Mouse (Mus musculus) lung, embryonic 16.5 days (tissue): ENCODE results near the gene Myl12a. TPM values are rescaled to one million over a fixed set of nuclear protein-coding genes. Genes with fewer than 3 reads are reported as not detected.
"Not testable (repeated sequence)": the region's sequence is repeated elsewhere in the genome, so short reads cannot be mapped to it uniquely, and the experiment has no call there.

Experiments used
- ATAC-seq: fragments of 200-750 bp; cut with Nextera tagmentation; 2 replicates; pipeline ENCODE4 v1.8.0; 2017; ENCODE audit warnings: low read depth, mild to moderate bottlenecking, moderate library complexity
- H3K27ac ChIP-seq: fragments of 300-500 bp; sonication (generic); 2 replicates; pipeline ENCODE4 v1.5.1; 2014; ENCODE audit warnings: mild to moderate bottlenecking, control low read depth, low read length
- H3K27me3 ChIP-seq: fragments of 300-500 bp; sonication (generic); 2 replicates; pipeline ENCODE4 v1.6.1; 2014; ENCODE audit warnings: low read depth, low read length, mixed read lengths; ENCODE audit not compliant: control insufficient read depth, insufficient read depth
- H3K36me3 ChIP-seq: fragments of 300-500 bp; sonication (generic); 2 replicates; pipeline ENCODE4 v1.6.1; 2014; ENCODE audit warnings: low read length; ENCODE audit not compliant: control insufficient read depth, insufficient read depth
- H3K4me1 ChIP-seq: fragments of 300-500 bp; sonication (generic); replicated peaks from 2 replicates; pipeline ENCODE4 v1.6.1; 2014; ENCODE audit warnings: low read length, mixed read lengths; ENCODE audit not compliant: control insufficient read depth, insufficient read depth
- H3K4me2 ChIP-seq: fragments of 300-500 bp; sonication (generic); 2 replicates; pipeline ENCODE4 v1.6.1; 2014; ENCODE audit warnings: low read depth, low read length, control low read depth
- H3K4me3 ChIP-seq: fragments of 300-500 bp; sonication (generic); 2 replicates; pipeline ENCODE4 v1.5.1; 2014; ENCODE audit warnings: mild to moderate bottlenecking, low read length, control low read depth
- H3K9ac ChIP-seq: fragments of 300-500 bp; sonication (generic); 2 replicates; pipeline ENCODE4 v1.6.1; 2014; ENCODE audit warnings: low read length, control low read depth
- H3K9me3 ChIP-seq: fragments of 300-500 bp; sonication (generic); 2 replicates; pipeline ENCODE4 v1.6.1; 2016; ENCODE audit warnings: low read length; ENCODE audit not compliant: control insufficient read depth
- WGBS: fragments of 180-500 bp; shearing (Covaris S2); extraction: QIAGEN DNeasy Blood & Tissue Kit; methylation state at CpG from one replicate; pipeline ENCODE4 v1.1.7; 2014; 5-methylcytosine and 5-hydroxymethylcytosine counted together
- polyA plus RNA-seq: library from polyadenylated mRNA; unstranded; fragments of >200 nt; fragmentation: Nextera tagmentation; extraction: Ambion mirVana; gene quantifications from 2 replicates; pipeline ENCODE4 v1.2.1, GENCODE M21; 2015

Myl12a gene
- polyA plus RNA-seq, 1 experiment from 2014 or later: 738 TPM

- 0 out of 2 replicates have a peak overlapping the region, but pooled peaks have one; percentile 4 for H3K9ac ChIP-seq
- peak overlapping the region; percentile 52; the same call in 1 of the 2 replicates for H3K27ac ChIP-seq
- H3K9me3 ChIP-seq: no peaks in the 10 kb centered on the region
Observed at GRCm38 (mm10) chr17:70988337-70988767, 14.3 kb downstream of the Myl12a start.

DNA sequence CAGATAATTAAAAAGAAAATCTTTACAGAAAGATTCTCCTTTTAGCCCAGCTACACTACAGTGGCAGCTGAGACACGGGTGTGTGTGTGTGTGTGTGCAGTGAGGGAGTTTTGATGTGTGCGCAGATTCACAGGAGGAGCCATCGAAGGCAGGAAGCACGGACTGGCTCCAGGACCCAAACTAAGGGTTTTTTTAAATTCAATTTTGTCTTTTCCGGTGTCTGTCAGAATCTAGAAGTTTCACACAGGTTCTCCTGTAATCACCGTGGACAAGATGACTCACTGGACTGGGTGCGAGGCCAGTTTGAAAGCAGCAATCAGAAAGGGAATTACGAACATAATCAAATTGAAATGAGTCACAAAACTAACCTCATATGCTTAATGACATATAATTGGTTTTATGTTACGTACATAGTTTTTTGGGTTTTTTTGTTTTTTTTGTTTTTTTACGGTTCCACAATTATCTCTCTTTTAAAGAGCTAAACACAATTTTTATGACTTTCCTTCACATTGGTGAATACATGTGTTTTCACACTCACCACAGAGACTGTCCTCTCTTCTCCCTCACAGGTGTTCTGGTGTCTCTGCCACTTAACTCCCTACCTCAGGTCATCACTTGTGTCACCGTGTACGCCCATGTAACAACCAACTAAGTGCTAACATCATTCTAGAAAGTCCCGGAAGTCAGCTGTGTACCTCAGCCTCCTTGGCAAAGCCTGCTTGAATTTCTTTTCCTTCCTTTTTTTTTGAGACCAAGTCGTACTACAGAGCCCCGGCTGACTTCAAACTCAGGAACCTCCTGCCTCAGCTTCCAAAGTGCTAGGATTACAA lies 15.6 kb downstream of the Myl12a start:
- H3K4me3 ChIP-seq: no peak overlapping the region
- WGBS: 83% methylated on average over 15 of the region's 15 CpGs
- H3K9ac ChIP-seq: no peak overlapping the region
- H3K4me1 ChIP-seq: peaks cover 32% of the 10 kb centered on the region
- 0 out of 2 replicates have a peak overlapping the region, but pooled peaks have one; percentile 2 for H3K27ac ChIP-seq
- peaks cover 6% of the 10 kb centered on the region for H3K36me3 ChIP-seq
- no peak overlapping the region for H3K4me2 ChIP-seq
- H3K27me3 ChIP-seq: no peaks in the 10 kb centered on the region
- no peaks in the 10 kb centered on the region for H3K9me3 ChIP-seq
- ATAC-seq: no peak

More at GRCm38 (mm10) chr17:70988337-70988767, 14.3 kb downstream of the Myl12a start:
- Histone ChIP-seq H3K36me3 (peaks cover 7% of the 10 kb centered on the region; the same call in 1 of the 2 replicates), H3K4me3 (peak overlapping the region; percentile 21; the same call in 1 of the 2 replicates), H3K4me1 (peaks cover 42% of the 10 kb centered on the region), H3K27me3 (no peaks in the 10 kb centered on the region), H3K4me2 (peak overlapping the region; percentile 55)
- no peak for ATAC-seq
- 67% methylated on average over 12 of the region's 12 CpGs for WGBS

GRCm38 (mm10) chr17:70986355-70986740 lies 16.3 kb downstream of the Myl12a start:
- Histone ChIP-seq H3K27me3 (no peaks in the 10 kb centered on the region), H3K9ac (no peak overlapping the region), H3K36me3 (peaks cover 11% of the 10 kb centered on the region), H3K9me3 (no peaks in the 10 kb centered on the region), H3K4me1 (peaks cover 25% of the 10 kb centered on the region), H3K27ac (no peak overlapping the region), H3K4me2 (no peak overlapping the region), H3K4me3 (no peak overlapping the region)
- ATAC-seq: no peak
- 74% methylated on average over 6 of the region's 6 CpGs for WGBS

- H3K27me3 ChIP-seq: no peaks in the 10 kb centered on the region
- H3K9ac ChIP-seq: no peak overlapping the region
- H3K4me1 ChIP-seq: peaks cover 22% of the 10 kb centered on the region
- no peak overlapping the region for H3K4me2 ChIP-seq
- no peak for ATAC-seq
- H3K9me3 ChIP-seq: no peaks in the 10 kb centered on the region
- 0 out of 2 replicates have a peak overlapping the region, but pooled peaks have one; percentile 12 for H3K27ac ChIP-seq
- H3K36me3 ChIP-seq: peaks cover 14% of the 10 kb centered on the region
- H3K4me3 ChIP-seq: no peak overlapping the region
- 76% methylated on average over 15 of the region's 15 CpGs for WGBS
Observed at GRCm38 (mm10) chr17:70985501-70986354, 16.9 kb downstream of the Myl12a start.

DNA sequence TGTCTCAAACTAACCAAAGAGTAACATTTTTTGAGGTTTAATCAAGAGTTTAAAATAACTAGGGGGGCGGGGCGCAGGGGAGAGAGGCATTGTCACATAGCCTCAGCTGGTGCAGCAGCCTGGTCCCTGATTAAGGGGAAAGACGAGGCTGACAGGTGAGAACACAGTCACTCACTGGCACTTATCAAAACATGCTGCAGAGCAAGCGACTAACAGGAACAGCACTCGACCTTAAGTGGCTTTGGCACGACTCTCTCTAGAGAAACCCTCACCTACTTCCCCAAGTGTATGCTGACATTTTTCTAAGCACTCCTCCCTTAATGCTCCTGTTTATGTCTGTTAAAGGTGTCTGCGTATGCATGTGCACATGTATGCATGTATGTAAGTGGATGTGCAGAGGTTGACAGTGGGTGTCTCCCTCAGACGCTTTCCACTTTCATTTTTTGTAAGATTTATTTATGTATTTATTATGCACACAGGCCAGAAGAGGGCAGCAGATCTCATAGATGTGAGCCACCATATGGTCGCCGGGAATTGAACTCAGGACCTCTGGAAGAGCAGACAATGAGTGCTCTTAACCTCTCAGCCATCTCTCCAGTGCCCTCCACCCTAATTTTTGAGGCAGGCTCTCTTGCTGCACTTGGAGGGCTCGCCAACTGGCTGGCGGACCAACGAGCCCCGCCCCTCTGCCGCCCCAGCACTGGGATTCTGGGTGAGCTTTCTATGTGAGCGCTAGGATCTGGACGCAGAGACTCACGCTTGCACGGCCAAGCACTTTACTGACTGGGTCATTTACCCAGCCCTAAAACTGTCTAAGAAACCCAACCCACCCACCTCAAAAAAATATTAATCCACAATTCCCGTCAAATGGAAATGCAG lies 23.1 kb downstream of the Myl12a start:
- WGBS: 73% methylated on average over 20 of the region's 20 CpGs
- Histone ChIP-seq H3K9me3 (no peaks in the 10 kb centered on the region), H3K4me3 (no peak overlapping the region), H3K27me3 (no peaks in the 10 kb centered on the region), H3K27ac (no peak overlapping the region), H3K9ac (no peak overlapping the region), H3K36me3 (peaks cover 25% of the 10 kb centered on the region), H3K4me2 (no peak overlapping the region), H3K4me1 (no peaks in the 10 kb centered on the region; the same call in 1 of the 2 replicates)
- peak; percentile 76 for ATAC-seq

DNA sequence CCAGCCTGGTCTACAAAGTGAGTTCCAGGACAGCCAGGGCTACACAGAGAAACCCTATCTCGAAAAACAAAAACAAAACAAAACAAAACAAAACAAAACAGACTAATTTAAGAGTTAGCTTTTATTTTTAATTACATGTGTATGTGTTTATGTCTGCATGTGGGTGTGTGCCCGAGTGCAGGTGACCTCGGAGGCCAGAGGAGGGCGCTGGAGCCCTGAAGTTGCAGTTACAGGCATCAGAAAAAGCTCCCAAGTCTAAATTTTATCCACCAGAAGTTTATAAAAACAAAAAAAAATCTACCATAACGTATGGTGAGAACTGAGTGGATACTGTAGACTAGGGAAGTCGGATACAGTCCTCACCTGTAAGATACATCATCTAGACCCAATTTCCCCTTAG lies 24.9 kb downstream of the Myl12a start:
- no peak overlapping the region for H3K4me3 ChIP-seq
- no peaks in the 10 kb centered on the region; the same call in 1 of the 2 replicates for H3K4me1 ChIP-seq
- no peak overlapping the region for H3K27ac ChIP-seq
- peaks cover 31% of the 10 kb centered on the region for H3K36me3 ChIP-seq
- no peaks in the 10 kb centered on the region for H3K9me3 ChIP-seq
- no peak overlapping the region for H3K4me2 ChIP-seq
- ATAC-seq: no peak
- WGBS: 87% methylated on average over 6 of the region's 6 CpGs
- no peak overlapping the region for H3K9ac ChIP-seq
- no peaks in the 10 kb centered on the region for H3K27me3 ChIP-seq

- not testable (repeated sequence) for H3K4me3 ChIP-seq, H3K4me1 ChIP-seq, ATAC-seq, H3K27ac ChIP-seq, H3K9ac ChIP-seq, H3K9me3 ChIP-seq, H3K4me2 ChIP-seq, H3K27me3 ChIP-seq
- H3K36me3 ChIP-seq: peaks cover 20% of the 10 kb centered on the region
- WGBS: 85% methylated on average over 14 of the region's 14 CpGs
Observed at GRCm38 (mm10) chr17:70974065-70974464, 28.6 kb downstream of the Myl12a start.

DNA sequence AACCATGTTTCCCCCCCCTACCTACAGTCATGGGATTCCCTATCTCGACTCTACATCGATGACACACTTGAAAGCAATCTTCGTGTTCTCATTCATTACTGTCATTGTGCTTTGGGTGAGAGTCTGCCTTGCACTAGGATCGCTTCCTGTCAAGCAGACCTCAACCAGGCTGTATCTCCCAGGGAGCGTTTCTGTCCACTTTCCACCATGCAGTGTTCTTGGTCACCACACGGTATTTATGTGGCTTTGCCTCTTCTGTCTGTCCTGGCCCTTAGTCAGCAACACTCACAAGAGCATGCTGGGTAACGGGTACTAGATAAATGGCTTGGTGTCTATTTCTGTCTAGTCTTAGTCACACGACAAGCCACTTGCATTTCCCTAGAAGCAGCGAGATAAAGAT lies 29.3 kb downstream of the Myl12a start:
- Histone ChIP-seq H3K27me3 (no peaks in the 10 kb centered on the region), H3K4me3 (no peak overlapping the region), H3K27ac (no peak overlapping the region), H3K36me3 (peaks cover 20% of the 10 kb centered on the region), H3K9ac (no peak overlapping the region), H3K4me2 (no peak overlapping the region), H3K4me1 (no peaks in the 10 kb centered on the region; the same call in 1 of the 2 replicates), H3K9me3 (no peaks in the 10 kb centered on the region)
- WGBS: 67% methylated on average over 9 of the region's 9 CpGs
- no peak for ATAC-seq
